Mouse (Mus musculus): Measurements from ENCODE around the gene Parp9. TPM values are rescaled to one million over a fixed set of nuclear protein-coding genes. Genes with fewer than 3 reads are reported as not detected.
"Not testable (repeated sequence)": the region's sequence is repeated elsewhere in the genome, so short reads cannot be mapped to it uniquely, and the experiment has no call there.

Parp9 gene
- total RNA-seq (2014; rRNA removed), result 36.0 and 63.5 TPM in 2 replicates
- polyA plus RNA-seq (2012; rRNA removed), result 11.9 and 13.7 TPM in 2 replicates

DNA sequence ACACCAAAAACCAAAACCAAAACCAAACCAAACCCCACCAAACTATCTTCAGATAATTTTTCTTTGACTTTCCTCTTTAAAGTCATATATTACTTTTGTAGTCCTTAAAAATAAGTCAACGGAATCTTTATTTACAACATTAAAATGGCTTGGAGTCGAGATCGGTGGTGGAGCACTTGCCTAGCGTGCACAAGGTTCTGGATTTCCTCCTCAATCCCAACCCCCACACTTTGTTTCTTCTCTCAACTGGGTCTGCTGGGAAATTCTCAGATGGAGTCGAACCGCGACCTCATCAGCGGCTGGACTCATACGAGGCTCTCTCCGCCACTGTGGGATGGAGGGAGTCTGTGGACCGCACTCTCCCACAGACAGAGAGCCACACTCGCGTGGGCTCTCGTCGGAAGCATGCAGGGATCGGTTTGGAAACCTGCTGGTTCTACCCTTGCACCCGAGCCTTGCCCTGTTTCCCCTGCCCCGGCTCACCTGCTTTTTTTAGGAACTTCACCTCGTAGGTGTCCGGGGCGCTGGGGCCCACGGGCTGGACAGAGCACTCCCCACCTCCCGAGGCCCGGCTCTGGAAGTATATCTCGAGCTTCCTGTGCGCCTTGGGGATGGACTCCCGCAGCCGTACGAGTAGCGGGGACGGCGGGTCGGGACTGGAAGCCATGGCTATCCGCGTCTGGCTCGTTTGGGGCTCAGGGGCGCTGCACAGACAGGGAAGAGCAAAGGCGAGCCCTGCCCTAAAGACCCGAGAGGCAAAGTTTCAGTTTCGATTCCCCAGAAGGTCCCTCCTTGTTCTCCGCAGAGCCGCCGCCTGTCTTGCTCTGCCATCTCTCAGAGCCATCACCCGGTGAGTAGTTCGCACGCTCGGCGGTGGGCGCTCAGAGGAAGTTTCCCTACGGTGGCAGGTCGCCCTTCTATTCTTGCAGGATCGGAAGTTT is at the start of gene Parp9, which contains the start of gene Dtx3l:
TSS of gene Parp9 (plus strand) at position 260 of the 941 bp plus-strand sequence.
TSS of gene Dtx3l (minus strand) at position 941 of the 941 bp plus-strand sequence.
- no peaks in the 10 kb centered on the region for H3K27me3 ChIP-seq (ENCODE audit: control insufficient read depth, insufficient read depth, low read length)
- H3K36me3 ChIP-seq (ENCODE audit: control insufficient read depth, insufficient read depth, low read length), result peaks cover 34% of the 10 kb centered on the region
- DNase-seq (ENCODE audit: extremely low read depth, low read depth, low spot score), result peak; percentile 80
- H3K4me1 ChIP-seq (ENCODE audit: control insufficient read depth, insufficient read depth, low read length), result peaks cover 15% of the 10 kb centered on the region
- WGBS, result under 1% methylated on average over 52 of the region's 52 CpGs
- peak within 1 kb of the TSS; percentile 67 for H3K4me3 ChIP-seq (ENCODE audit: insufficient read depth, low read depth, low read length)
- TF ChIP-seq CTCF (IDR thresholded peaks at IDR 0.05; ENCODE audit: low read depth, low read length), result no peak
- peak; percentile 62; the same call in 1 of the 2 replicates for TF ChIP-seq POLR2A (IDR thresholded peaks at IDR 0.05; ENCODE audit: extremely low read depth, insufficient read depth, low read length)
- peak within 1 kb of the TSS; percentile 87 for H3K27ac ChIP-seq (replicated peaks; ENCODE audit: insufficient read depth, low read depth, low read length)
- H3K9ac ChIP-seq (ENCODE audit: low read depth, low read length), result peak within 1 kb of the TSS; percentile 89
- peaks cover 21% of the 10 kb centered on the region; the same call in 1 of the 2 replicates for H3K79me2 ChIP-seq (ENCODE audit: control insufficient read depth, insufficient read depth, low read length)

DNA sequence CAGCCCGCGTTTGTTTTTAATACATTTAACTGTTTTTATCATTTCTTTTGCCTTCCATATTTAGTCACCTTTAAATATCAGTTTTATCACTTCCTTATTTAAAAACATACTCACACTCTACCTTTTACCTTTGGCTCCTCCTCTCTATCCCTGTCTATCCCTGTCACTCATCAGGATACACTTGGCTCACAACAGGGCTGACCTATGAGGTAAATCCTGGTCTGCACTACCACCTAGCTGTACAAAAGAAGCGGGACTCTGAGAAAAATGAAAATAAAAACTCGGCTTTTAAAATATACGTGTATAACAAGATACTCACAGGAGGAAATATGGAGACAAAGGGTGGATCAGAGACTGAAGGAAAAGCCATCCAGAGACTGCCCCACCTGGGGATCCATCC is 49.4 kb upstream of the Parp9 start:
- H3K79me2 ChIP-seq (ENCODE audit: control insufficient read depth, insufficient read depth, low read length), result no peaks in the 10 kb centered on the region
- no peaks in the 10 kb centered on the region for H3K27me3 ChIP-seq (ENCODE audit: control insufficient read depth, insufficient read depth, low read length)
- no peak overlapping the region for H3K4me3 ChIP-seq (ENCODE audit: insufficient read depth, low read depth, low read length)
- no peak overlapping the region for H3K9ac ChIP-seq (ENCODE audit: low read depth, low read length)
- no peak for DNase-seq (ENCODE audit: extremely low read depth, low read depth, low spot score)
- H3K4me1 ChIP-seq (ENCODE audit: control insufficient read depth, insufficient read depth, low read length), result no peaks in the 10 kb centered on the region
- no peak for TF ChIP-seq CTCF (IDR thresholded peaks at IDR 0.05; ENCODE audit: low read depth, low read length)
- TF ChIP-seq POLR2A (IDR thresholded peaks at IDR 0.05; ENCODE audit: extremely low read depth, insufficient read depth, low read length), result no peak
- 93% methylated on average over 5 of the region's 5 CpGs for WGBS
- no peaks in the 10 kb centered on the region for H3K36me3 ChIP-seq (ENCODE audit: control insufficient read depth, insufficient read depth, low read length)
- no peak overlapping the region for H3K27ac ChIP-seq (replicated peaks; ENCODE audit: insufficient read depth, low read depth, low read length)

DNA sequence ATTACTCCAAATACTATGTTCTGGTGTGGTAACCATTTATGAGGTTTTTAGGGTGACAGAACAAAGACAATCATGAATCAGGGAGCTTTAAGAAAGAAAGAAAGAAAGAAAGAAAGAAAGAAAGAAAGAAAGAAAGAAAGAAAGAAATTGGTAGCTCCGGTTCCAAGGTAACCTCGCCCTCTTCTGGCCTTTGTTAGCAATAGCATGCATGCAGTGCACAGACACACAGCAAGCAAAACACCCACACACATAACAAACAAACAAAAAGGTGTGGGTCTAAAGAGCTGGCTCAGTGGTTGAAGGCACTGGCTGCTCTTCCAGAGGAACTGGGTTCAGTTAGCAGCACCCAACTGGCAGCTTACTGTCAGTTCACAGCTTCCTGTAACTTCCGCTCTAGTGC is 47.6 kb upstream of the Parp9 start:
- DNase-seq (ENCODE audit: extremely low read depth, low read depth, low spot score), result no peak
- H3K4me1 ChIP-seq (ENCODE audit: control insufficient read depth, insufficient read depth, low read length), result no peaks in the 10 kb centered on the region
- peak; percentile 38; the same call in 1 of the 2 replicates for TF ChIP-seq CTCF (IDR thresholded peaks at IDR 0.05; ENCODE audit: low read depth, low read length)
- no peak for TF ChIP-seq POLR2A (IDR thresholded peaks at IDR 0.05; ENCODE audit: extremely low read depth, insufficient read depth, low read length)
- no peaks in the 10 kb centered on the region for H3K79me2 ChIP-seq (ENCODE audit: control insufficient read depth, insufficient read depth, low read length)
- WGBS, result 92% methylated on average over 3 of the region's 3 CpGs
- H3K27me3 ChIP-seq (ENCODE audit: control insufficient read depth, insufficient read depth, low read length), result no peaks in the 10 kb centered on the region
- no peak overlapping the region for H3K4me3 ChIP-seq (ENCODE audit: insufficient read depth, low read depth, low read length)
- no peaks in the 10 kb centered on the region for H3K36me3 ChIP-seq (ENCODE audit: control insufficient read depth, insufficient read depth, low read length)
- no peak overlapping the region for H3K27ac ChIP-seq (replicated peaks; ENCODE audit: insufficient read depth, low read depth, low read length)
- no peak overlapping the region for H3K9ac ChIP-seq (ENCODE audit: low read depth, low read length)

DNA sequence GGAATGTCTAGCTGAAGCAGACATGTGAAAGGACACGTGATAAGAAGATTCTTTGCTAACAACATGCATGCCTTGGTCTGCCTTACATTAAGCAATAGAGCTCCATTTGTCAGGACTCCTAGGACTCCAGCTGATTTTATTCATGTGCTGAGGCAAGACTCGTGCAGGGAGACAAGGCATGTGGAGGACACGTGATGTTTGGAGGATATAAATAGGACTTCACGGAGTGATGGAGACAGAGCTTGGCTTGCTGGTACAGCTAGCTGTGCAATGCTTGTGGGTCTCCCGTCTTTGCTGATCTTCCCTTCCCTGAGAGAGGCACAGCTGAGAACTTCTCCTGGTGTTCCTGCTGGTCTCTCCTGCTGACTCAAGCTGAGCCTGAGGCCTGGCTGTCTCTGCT is 46.7 kb upstream of the Parp9 start:
- not testable (repeated sequence) for H3K4me1 ChIP-seq (ENCODE audit: control insufficient read depth, insufficient read depth, low read length); H3K9ac ChIP-seq (ENCODE audit: low read depth, low read length); H3K36me3 ChIP-seq (ENCODE audit: control insufficient read depth, insufficient read depth, low read length); H3K27ac ChIP-seq (replicated peaks; ENCODE audit: insufficient read depth, low read depth, low read length); H3K4me3 ChIP-seq (ENCODE audit: insufficient read depth, low read depth, low read length); H3K27me3 ChIP-seq (ENCODE audit: control insufficient read depth, insufficient read depth, low read length); H3K79me2 ChIP-seq (ENCODE audit: control insufficient read depth, insufficient read depth, low read length); DNase-seq (ENCODE audit: extremely low read depth, low read depth, low spot score)
- 82% methylated on average over 5 of the region's 5 CpGs for WGBS

DNA sequence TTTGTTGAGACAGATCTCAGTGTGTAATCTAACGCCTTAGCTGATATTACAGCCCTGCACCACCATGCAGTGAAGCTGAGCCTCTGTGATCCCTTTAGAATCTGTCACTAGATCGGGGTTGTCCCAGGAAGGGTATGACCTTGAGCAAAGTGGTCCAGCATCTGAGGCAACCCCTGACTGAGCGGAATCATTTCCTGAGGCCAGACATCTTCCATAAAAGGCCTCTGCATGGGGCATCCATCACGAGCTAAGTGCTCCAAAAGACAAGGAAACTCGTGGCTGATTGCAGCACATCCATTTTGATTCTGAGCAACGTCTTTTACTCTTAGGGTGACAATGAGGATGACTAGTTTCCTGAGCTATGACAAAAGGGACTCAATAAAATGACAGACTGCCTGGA is 43.3 kb upstream of the Parp9 start:
- no peaks in the 10 kb centered on the region for H3K4me1 ChIP-seq (ENCODE audit: control insufficient read depth, insufficient read depth, low read length)
- no peak overlapping the region for H3K4me3 ChIP-seq (ENCODE audit: insufficient read depth, low read depth, low read length)
- no peak overlapping the region for H3K27ac ChIP-seq (replicated peaks; ENCODE audit: insufficient read depth, low read depth, low read length)
- DNase-seq (ENCODE audit: extremely low read depth, low read depth, low spot score), result no peak
- 75% methylated on average over 6 of the region's 6 CpGs for WGBS
- H3K27me3 ChIP-seq (ENCODE audit: control insufficient read depth, insufficient read depth, low read length), result no peaks in the 10 kb centered on the region
- no peaks in the 10 kb centered on the region for H3K36me3 ChIP-seq (ENCODE audit: control insufficient read depth, insufficient read depth, low read length)
- H3K9ac ChIP-seq (ENCODE audit: low read depth, low read length), result no peak overlapping the region
- no peak for TF ChIP-seq POLR2A (IDR thresholded peaks at IDR 0.05; ENCODE audit: extremely low read depth, insufficient read depth, low read length)
- TF ChIP-seq CTCF (IDR thresholded peaks at IDR 0.05; ENCODE audit: low read depth, low read length), result no peak
- no peaks in the 10 kb centered on the region for H3K79me2 ChIP-seq (ENCODE audit: control insufficient read depth, insufficient read depth, low read length)

DNA sequence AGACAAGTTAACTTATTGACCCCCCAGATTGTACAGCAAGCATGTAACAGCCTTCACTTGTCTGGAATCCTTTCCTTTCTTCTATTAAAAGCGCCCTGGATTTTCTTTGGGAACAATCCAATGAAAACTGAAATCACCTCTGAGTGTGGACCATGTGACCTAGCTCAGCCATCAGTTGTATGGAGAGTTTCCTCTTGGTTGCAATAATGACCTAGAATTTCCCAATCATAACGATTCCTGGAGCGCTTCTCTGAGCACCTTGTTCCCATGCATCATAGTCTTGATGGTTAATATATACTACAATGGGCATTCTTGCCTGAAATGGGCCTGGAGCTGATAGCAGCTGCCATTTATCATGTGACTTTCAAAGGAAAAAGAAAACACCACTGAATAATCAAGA is 37.7 kb upstream of the Parp9 start:
- DNase-seq (ENCODE audit: extremely low read depth, low read depth, low spot score), result peak; percentile 78
- WGBS, result 26% methylated on average over 3 of the region's 3 CpGs
- H3K27ac ChIP-seq (replicated peaks; ENCODE audit: insufficient read depth, low read depth, low read length), result no peak overlapping the region
- H3K27me3 ChIP-seq (ENCODE audit: control insufficient read depth, insufficient read depth, low read length), result no peaks in the 10 kb centered on the region
- H3K4me1 ChIP-seq (ENCODE audit: control insufficient read depth, insufficient read depth, low read length), result no peaks in the 10 kb centered on the region
- no peaks in the 10 kb centered on the region for H3K36me3 ChIP-seq (ENCODE audit: control insufficient read depth, insufficient read depth, low read length)
- TF ChIP-seq CTCF (IDR thresholded peaks at IDR 0.05; ENCODE audit: low read depth, low read length), result no peak
- no peak for TF ChIP-seq POLR2A (IDR thresholded peaks at IDR 0.05; ENCODE audit: extremely low read depth, insufficient read depth, low read length)
- H3K4me3 ChIP-seq (ENCODE audit: insufficient read depth, low read depth, low read length), result no peak overlapping the region
- no peaks in the 10 kb centered on the region for H3K79me2 ChIP-seq (ENCODE audit: control insufficient read depth, insufficient read depth, low read length)
- H3K9ac ChIP-seq (ENCODE audit: low read depth, low read length), result no peak overlapping the region
